Mouse (Mus musculus): ENCODE results near the gene Cd81.
A peak's percentile ranks its signal among the peaks of the same experiment; 100 is the strongest.

Gene Cd81

GRCm38 (mm10) chr7:143052626-143053007 lies at the start of gene Cd81:
Cd81 (plus strand) TSS chr7:143052739.
- peak; percentile 69 for DNase-seq (ENCODE audit: low read depth, low spot score)

GRCm38 (mm10) chr7:143004727-143005343 lies 47.7 kb upstream of the Cd81 start, which contains the start of gene Tspan32:
Tspan32 (plus strand) TSS chr7:143005046.
- no peak for DNase-seq (ENCODE audit: low read depth, low spot score)

- no peak for DNase-seq (ENCODE audit: low read depth, low spot score)
Observed at GRCm38 (mm10) chr7:143005344-143006096, 47.0 kb upstream of the Cd81 start.

- no peak for DNase-seq (ENCODE audit: low read depth, low spot score)
Observed at GRCm38 (mm10) chr7:143006097-143006755, 46.3 kb upstream of the Cd81 start.

GRCm38 (mm10) chr7:143006756-143007598 lies 45.6 kb upstream of the Cd81 start:
- no peak for DNase-seq (ENCODE audit: low read depth, low spot score)

GRCm38 (mm10) chr7:143007599-143008369 lies 44.8 kb upstream of the Cd81 start:
- DNase-seq (ENCODE audit: low read depth, low spot score), result peak; percentile 94

GRCm38 (mm10) chr7:143008370-143008926 lies 44.1 kb upstream of the Cd81 start:
- DNase-seq (ENCODE audit: low read depth, low spot score), result peak; percentile 81

- DNase-seq (ENCODE audit: low read depth, low spot score), result peak; percentile 81
Observed at GRCm38 (mm10) chr7:143008996-143009665, 43.4 kb upstream of the Cd81 start.

GRCm38 (mm10) chr7:143009996-143010395 lies 42.5 kb upstream of the Cd81 start:
- DNase-seq (ENCODE audit: low read depth, low spot score), result peak; percentile 30

- DNase-seq (ENCODE audit: low read depth, low spot score), result no peak
Observed at GRCm38 (mm10) chr7:143011226-143011625, 41.3 kb upstream of the Cd81 start.

GRCm38 (mm10) chr7:143012230-143012875 lies 40.2 kb upstream of the Cd81 start:
- no peak for DNase-seq (ENCODE audit: low read depth, low spot score)

GRCm38 (mm10) chr7:143013420-143014178 lies 38.9 kb upstream of the Cd81 start:
- peak; percentile 88 for DNase-seq (ENCODE audit: low read depth, low spot score)

GRCm38 (mm10) chr7:143014862-143015659 lies 37.5 kb upstream of the Cd81 start:
- peak; percentile 61 for DNase-seq (ENCODE audit: low read depth, low spot score)

GRCm38 (mm10) chr7:143015755-143016423 lies 36.6 kb upstream of the Cd81 start:
- peak; percentile 87 for DNase-seq (ENCODE audit: low read depth, low spot score)

GRCm38 (mm10) chr7:143016424-143017142 lies 36.0 kb upstream of the Cd81 start:
- DNase-seq (ENCODE audit: low read depth, low spot score), result peak; percentile 14

GRCm38 (mm10) chr7:143017181-143017580 lies 35.4 kb upstream of the Cd81 start:
- DNase-seq (ENCODE audit: low read depth, low spot score), result no peak

GRCm38 (mm10) chr7:143020040-143020439 lies 32.5 kb upstream of the Cd81 start:
- DNase-seq (ENCODE audit: low read depth, low spot score), result no peak

Data from 3T3-L1 (cell line).